Mouse (Mus musculus): ENCODE measurements around the gene Iqsec3.

Iqsec3 gene

DNA sequence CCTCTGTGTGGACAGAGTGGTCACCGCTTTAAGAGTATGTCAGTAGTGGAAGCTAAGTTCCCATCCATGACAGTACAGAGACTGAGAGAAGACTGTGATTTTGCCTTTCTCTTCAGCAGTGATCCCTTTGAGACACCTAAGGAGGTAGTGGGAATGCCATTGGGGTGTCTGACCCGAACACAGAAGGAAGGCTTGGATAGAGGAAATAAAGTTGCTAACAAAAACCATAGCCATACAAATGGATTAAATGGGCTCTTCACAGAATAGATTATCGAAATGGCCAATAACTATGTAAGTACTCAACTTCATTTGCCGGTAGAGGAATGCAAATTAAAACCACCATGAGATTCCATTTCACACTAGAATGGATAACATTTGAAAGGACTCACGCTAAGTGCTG is 17.9 kb upstream of the Iqsec3 start:
- Histone ChIP-seq H3K36me3 (ENCODE audit: control insufficient read depth, insufficient read depth, low read length, poor library complexity, severe bottlenecking) (no peaks in the 10 kb centered on the region), H3K27me3 (ENCODE audit: control insufficient read depth, insufficient read depth, low read length, poor library complexity, severe bottlenecking) (no peaks in the 10 kb centered on the region)
- no peak for DNase-seq (ENCODE audit: low read depth, low spot score)

DNA sequence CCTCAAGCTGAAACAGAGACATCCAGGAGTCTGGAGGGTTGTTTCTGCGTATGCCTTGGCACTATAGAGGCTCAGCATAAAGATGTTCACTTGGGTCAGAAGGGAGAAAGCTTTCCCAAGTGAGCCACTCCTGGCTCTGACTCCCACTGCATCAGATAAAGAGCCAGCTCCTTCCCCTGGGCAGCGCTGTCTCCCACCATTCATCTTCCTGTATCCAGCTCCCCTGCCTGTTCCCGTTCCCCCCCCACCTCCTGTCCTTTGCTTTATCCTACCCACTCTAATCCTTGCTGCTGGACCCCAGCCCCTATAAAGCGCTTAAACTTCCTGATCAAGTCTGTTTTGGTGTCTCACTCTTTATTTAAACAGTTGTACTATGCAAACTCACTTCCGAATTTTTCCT is 1.2 kb downstream of the Iqsec3 start:
- no peaks in the 10 kb centered on the region for H3K27me3 ChIP-seq (ENCODE audit: control insufficient read depth, insufficient read depth, low read length, poor library complexity, severe bottlenecking)

DNA sequence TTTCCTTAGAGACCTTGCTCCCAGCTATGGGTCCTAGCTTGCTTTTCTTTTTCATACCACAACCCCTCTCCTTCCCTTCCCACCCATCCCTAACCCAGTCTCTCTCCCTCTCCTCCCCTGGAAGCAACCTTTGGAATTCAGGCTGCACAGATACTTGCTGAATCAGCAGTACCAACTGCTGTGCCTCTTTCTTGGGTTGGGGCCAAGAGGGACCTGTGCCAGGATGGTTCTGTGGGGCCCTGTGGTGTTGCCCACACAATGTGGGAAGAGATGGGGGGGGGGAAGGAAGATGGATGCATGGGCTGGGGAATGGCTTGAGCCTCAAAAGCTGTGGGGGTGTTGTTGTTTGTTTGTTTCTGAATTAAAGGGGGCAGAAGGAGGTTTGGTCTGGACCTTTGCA is 5.2 kb downstream of the Iqsec3 start:
- H3K27me3 ChIP-seq (ENCODE audit: control insufficient read depth, insufficient read depth, low read length, poor library complexity, severe bottlenecking) = no peaks in the 10 kb centered on the region
- no peaks in the 10 kb centered on the region for H3K36me3 ChIP-seq (ENCODE audit: control insufficient read depth, insufficient read depth, low read length, poor library complexity, severe bottlenecking)
- DNase-seq (ENCODE audit: low read depth, low spot score) = no peak

More for the DNA sequence above, 1.2 kb downstream of the Iqsec3 start:
- no peak for DNase-seq (ENCODE audit: low read depth, low spot score)
- H3K36me3 ChIP-seq (ENCODE audit: control insufficient read depth, insufficient read depth, low read length, poor library complexity, severe bottlenecking) = no peaks in the 10 kb centered on the region

DNA sequence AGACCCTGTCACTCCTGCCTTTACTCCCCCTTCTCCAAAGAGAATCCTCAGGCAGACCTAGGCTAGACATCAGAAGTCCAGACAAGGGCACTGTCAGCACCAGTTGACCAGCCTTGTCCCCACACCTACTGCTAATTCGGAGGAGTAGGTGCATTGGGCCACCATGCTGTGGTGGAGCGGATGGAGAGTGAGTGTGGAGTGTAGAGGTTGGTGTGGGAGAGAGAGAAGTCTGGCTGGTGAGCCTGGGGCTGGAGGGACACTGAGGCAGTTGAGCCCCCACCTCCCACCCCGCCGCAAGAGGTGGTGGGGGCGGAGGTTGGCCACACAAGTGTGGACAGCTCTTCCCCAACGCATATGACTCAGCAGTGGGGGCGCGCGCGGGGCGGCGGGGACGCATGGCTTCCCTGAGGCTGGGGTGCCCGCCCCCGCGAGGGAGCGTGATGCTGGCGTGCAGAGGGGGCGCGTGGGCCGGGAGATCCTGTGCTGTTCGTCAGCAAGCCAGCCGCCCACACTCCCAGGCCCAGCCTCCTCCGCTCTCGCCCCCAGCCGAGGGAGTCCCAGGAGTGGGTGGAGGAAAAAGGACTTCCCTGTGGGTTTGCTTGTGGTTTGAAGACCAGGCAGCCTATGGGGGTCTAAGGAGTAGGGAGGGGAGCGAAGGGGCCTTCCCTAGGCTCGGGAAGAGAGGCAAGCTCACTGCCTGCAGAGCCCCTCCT is 10.7 kb downstream of the Iqsec3 start:
- no peak for DNase-seq (ENCODE audit: low read depth, low spot score)
- Histone ChIP-seq H3K36me3 (ENCODE audit: control insufficient read depth, insufficient read depth, low read length, poor library complexity, severe bottlenecking) (no peaks in the 10 kb centered on the region), H3K27me3 (ENCODE audit: control insufficient read depth, insufficient read depth, low read length, poor library complexity, severe bottlenecking) (no peaks in the 10 kb centered on the region)

DNA sequence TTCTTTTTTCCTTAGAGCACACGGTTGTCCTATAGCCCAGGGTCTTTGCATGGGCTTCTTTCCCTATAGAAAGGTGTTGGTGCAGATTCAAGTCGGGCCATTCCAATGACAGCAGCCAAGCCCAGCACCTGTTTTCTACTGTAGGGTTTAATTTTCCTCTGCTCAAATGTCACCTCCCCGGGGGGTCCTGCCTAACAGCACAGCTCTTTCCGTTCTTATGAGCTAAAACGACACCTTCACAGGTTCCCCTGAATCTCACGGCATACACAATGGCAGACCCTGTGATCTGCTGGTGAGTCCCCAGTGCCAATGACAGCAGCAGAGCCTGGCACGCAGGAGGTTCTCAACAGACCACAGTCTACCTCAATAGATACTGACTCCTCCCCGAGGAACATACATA is 16.1 kb downstream of the Iqsec3 start:
- no peaks in the 10 kb centered on the region for H3K36me3 ChIP-seq (ENCODE audit: control insufficient read depth, insufficient read depth, low read length, poor library complexity, severe bottlenecking)
- DNase-seq (ENCODE audit: low read depth, low spot score) = no peak
- H3K27me3 ChIP-seq (ENCODE audit: control insufficient read depth, insufficient read depth, low read length, poor library complexity, severe bottlenecking) = no peaks in the 10 kb centered on the region

DNA sequence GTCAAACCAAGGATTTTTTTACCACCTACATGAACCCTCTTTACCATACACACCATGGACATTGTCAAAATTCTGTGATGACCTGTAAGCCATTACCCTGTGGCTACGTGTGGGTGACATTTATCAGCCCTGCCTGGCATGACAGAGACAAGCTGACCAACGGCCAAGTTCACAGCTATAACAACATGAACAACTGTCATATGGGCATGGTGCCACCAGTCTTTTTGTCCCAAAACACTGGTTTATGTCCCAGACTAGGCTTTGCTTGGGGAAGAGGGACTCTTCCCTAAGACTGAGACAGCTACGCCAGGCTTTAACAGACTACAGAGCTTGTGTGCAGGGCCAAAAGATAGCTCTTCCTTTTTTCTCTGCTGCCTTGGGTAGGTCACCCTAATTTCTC is 16.8 kb downstream of the Iqsec3 start:
- no peaks in the 10 kb centered on the region for H3K27me3 ChIP-seq (ENCODE audit: control insufficient read depth, insufficient read depth, low read length, poor library complexity, severe bottlenecking)

DNA sequence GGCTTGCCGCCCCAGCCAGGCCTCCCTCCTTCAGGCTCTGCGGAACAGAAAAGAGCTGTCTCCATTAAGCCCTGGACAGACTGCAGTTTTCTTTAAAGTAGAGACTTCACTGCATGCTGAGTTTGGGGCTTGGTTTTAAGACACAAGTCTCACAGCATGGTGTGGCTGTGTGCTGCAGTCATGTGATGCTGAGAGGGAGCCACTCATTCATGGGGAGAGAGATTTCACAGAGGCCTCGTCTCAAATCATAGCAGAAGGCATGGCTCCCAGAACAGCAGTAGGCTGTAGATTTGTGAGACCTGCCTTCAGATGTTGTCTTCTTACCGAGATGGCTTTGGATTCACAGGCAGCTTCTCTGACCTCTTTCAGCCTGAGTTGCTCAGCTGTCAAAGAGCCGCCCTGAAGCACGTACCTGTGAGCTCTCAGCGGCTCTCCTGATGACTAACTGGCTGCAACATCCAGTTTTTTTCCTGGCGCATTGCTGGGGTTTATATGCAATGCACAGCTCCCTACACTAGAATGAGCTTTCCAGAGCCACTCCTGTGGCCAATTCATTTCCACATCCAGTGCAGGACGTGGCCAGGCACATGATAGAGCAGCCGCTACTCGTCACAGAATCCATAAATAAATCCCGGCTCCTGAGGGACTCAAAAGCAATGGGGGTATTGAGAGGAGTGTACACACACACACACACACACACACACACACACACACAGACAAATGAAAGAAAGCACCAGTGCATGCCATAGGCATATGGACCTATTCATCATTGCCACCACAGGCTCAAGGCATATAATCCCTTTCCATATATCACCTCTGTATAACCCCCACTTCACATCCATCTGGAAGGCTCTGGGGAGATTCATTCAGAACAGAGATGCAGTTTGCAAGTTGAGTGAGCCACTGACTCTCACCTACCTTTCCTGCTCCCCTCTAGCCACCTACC is 18.7 kb downstream of the Iqsec3 start:
- DNase-seq (ENCODE audit: low read depth, low spot score) = no peak
- no peaks in the 10 kb centered on the region for H3K36me3 ChIP-seq (ENCODE audit: control insufficient read depth, insufficient read depth, low read length, poor library complexity, severe bottlenecking)
- H3K27me3 ChIP-seq (ENCODE audit: control insufficient read depth, insufficient read depth, low read length, poor library complexity, severe bottlenecking) = no peaks in the 10 kb centered on the region

More for the DNA sequence above, 16.8 kb downstream of the Iqsec3 start:
- DNase-seq (ENCODE audit: low read depth, low spot score) = no peak
- H3K36me3 ChIP-seq (ENCODE audit: control insufficient read depth, insufficient read depth, low read length, poor library complexity, severe bottlenecking) = no peaks in the 10 kb centered on the region

DNA sequence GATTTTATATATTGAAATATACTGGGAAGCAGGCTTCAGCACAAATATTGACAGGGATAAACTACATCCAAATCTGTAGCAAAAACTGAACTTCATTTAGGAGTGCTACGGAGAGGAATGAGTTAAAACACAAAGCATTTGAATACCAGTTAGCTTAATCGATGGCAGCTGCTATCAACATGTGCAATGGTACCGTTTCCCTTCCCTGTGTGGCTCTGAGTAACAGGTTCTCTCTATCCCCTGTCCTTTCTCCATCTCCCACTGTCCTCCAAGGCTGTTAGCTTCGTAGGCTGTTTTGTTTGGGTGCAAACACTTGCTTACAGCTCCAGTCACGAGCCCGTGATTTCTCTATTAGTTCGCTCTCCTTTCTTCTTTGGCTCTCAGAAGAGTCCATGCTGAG is 19.7 kb downstream of the Iqsec3 start:
- no peak for DNase-seq (ENCODE audit: low read depth, low spot score)
- Histone ChIP-seq H3K36me3 (ENCODE audit: control insufficient read depth, insufficient read depth, low read length, poor library complexity, severe bottlenecking) (no peaks in the 10 kb centered on the region), H3K27me3 (ENCODE audit: control insufficient read depth, insufficient read depth, low read length, poor library complexity, severe bottlenecking) (no peaks in the 10 kb centered on the region)

DNA sequence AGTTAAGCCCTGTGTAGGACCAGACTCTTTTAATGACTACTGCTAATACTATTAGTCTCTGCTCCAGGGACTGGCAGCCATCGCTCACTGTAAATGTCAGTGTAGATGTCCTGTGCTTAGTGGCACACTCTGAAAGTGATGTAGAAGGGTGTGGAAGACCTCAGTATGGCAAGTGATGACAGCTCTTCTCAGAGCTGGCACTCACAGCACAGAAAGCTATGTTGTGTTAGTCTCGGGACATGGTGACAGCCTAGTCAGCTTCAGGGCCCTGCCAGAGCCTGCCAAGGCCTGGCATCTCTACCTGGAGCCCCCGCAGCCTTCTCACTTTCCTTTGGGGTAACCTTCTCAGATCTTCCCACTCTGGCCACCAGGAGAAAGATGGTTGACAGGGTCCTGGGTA is 21.8 kb downstream of the Iqsec3 start:
- no peak for DNase-seq (ENCODE audit: low read depth, low spot score)
- no peaks in the 10 kb centered on the region for H3K27me3 ChIP-seq (ENCODE audit: control insufficient read depth, insufficient read depth, low read length, poor library complexity, severe bottlenecking)
- H3K36me3 ChIP-seq (ENCODE audit: control insufficient read depth, insufficient read depth, low read length, poor library complexity, severe bottlenecking) = no peaks in the 10 kb centered on the region

DNA sequence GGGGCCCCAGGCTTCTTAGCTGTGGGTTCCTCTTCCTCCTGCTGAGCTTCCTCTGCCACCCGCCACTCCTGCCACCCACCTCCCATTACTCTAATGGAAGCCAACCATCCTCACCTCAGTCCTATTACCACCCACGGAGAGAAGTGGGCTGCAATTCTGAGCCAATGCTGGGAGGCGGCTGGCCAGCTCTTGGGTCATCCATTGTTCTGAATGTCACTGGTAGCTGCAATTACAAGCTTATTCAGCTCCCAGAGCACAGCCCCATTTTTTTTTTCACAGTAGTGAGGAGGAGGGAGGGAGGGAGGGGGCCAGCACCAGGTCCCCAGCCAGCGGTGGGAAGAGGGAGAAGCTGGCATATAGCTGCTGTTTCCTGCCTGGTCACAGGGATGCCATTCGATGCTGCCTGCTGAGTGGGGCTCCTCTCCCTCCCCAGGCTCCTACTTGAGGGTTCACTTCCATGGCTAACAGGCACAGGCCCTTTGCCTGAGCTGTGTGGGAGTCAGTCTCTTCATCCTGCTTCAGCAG is 32.7 kb downstream of the Iqsec3 start:
- DNase-seq (ENCODE audit: low read depth, low spot score) = no peak
- no peaks in the 10 kb centered on the region for H3K36me3 ChIP-seq (ENCODE audit: control insufficient read depth, insufficient read depth, low read length, poor library complexity, severe bottlenecking)
- no peaks in the 10 kb centered on the region for H3K27me3 ChIP-seq (ENCODE audit: control insufficient read depth, insufficient read depth, low read length, poor library complexity, severe bottlenecking)

DNA sequence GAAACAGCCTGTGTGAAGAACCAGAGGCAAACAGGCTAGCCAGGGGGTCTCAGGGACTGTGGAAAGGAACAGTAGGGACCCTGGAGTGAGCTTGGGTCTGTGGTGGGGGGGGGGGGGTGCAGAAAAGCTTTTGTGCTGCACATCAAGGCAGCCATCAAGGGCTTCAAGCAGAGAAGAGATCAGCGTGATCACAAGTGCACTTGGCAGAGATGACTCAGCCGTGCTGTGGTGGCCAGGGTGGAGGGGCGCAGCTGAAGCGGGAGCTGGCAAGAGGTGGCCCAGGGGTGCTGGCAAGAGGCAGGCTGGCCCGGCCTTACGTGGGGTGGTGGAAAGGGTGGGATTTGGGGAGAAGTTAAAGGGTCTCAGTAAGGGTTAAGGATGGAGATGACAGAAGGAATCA is 48.6 kb downstream of the Iqsec3 start:
- no peaks in the 10 kb centered on the region for H3K36me3 ChIP-seq (ENCODE audit: control insufficient read depth, insufficient read depth, low read length, poor library complexity, severe bottlenecking)
- DNase-seq (ENCODE audit: low read depth, low spot score) = no peak
- H3K27me3 ChIP-seq (ENCODE audit: control insufficient read depth, insufficient read depth, low read length, poor library complexity, severe bottlenecking) = no peaks in the 10 kb centered on the region

DNA sequence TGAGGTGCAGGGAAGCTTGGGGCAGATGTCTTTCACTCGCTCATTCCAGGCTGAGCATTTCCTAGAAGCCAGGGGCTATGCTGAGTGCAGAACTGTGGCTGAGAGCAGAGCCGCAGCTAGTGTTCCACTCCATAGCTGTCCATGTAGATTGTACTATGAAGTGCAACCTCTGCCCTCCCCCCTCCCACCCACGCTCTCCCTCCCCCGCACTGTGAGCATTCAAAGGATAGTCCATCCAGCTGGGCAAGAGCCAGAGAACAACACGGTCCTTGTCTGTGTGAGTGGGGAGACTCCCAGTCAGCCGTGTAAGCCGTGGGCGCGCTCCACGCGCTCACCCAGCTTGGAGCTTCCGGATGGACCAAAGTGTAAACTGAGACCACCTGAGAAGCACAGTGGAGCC is 49.1 kb downstream of the Iqsec3 start:
- no peak for DNase-seq (ENCODE audit: low read depth, low spot score)
- no peaks in the 10 kb centered on the region for H3K36me3 ChIP-seq (ENCODE audit: control insufficient read depth, insufficient read depth, low read length, poor library complexity, severe bottlenecking)
- H3K27me3 ChIP-seq (ENCODE audit: control insufficient read depth, insufficient read depth, low read length, poor library complexity, severe bottlenecking) = no peaks in the 10 kb centered on the region

DNA sequence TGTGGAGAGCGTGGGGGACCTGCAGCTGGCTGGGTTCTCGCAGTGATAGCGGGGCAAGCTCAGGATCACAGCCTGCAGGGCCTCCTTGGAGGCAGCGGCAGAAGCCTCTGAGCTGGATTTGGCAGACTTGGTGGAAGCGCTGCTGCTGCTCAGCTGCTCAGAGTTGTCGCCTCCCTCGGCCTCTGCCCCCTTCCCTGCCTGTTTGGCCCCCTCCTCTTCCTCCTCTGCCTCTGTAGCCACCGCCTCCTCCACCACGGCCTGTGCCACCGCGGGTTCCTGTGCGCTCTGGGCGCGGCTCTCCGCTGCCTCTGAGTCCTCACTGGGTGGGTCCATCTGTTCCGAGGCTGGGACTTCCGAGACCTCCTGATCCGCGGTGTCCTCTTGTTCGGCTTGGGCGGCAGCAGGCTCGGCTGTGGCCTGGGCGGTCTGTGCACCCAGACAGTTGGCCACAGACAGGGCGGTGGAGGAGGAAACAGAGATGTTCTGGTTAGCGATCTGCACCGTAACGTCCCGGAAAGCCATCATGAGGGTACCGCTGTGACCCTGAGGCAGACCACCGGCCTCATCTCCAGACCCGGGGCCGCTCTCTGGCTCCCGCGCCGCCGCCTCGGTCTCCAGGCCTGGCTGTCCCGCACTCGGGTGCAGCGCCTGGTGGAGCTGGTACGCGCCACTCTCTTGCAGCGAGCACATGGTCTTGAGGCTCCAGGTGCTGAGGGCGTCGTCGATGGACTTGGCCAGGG is 60.8 kb downstream of the Iqsec3 start:
- H3K36me3 ChIP-seq (ENCODE audit: control insufficient read depth, insufficient read depth, low read length, poor library complexity, severe bottlenecking) = no peaks in the 10 kb centered on the region
- H3K27me3 ChIP-seq (ENCODE audit: control insufficient read depth, insufficient read depth, low read length, poor library complexity, severe bottlenecking) = no peaks in the 10 kb centered on the region
- DNase-seq (ENCODE audit: low read depth, low spot score) = no peak

DNA sequence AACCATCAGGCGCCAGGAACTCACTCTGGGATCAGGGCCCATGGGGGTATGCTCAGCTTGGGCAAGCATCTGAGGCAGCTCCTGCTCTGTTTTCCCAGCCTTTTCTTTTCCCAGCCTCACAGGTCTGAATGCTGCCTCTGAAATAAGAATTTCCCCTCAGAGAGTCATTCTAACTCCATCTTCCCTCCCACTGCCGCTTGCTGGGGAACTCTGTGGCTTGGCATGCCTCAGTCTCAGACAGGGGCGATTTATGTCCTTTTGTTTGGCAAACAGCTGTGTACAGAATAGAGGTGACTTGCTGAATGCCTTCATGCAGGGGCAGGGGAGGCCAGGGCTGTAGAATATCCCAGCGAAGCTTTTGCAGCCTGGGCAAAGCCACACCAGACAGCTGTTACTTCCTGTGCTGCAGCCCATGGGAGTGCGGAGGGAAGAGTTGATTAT is 65.9 kb downstream of the Iqsec3 start:
- no peaks in the 10 kb centered on the region for H3K36me3 ChIP-seq (ENCODE audit: control insufficient read depth, insufficient read depth, low read length, poor library complexity, severe bottlenecking)
- DNase-seq (ENCODE audit: low read depth, low spot score) = no peak

More for the DNA sequence above, 65.9 kb downstream of the Iqsec3 start:
- no peaks in the 10 kb centered on the region for H3K27me3 ChIP-seq (ENCODE audit: control insufficient read depth, insufficient read depth, low read length, poor library complexity, severe bottlenecking)
